In genomic region chr5:82324354-82324753, GRCm38 (mm10) we compare ENCODE assay signal across 17 mouse cellular contexts.
"Had no signal": no experiment of that assay in that cellular context is flagged by ENCODE, and none has a peak within 500 bp of the region (broad histone marks: within the 10 kb centered on the region; RNA-seq: fewer than 3 reads in every experiment).

No protein-coding gene starts in this region.

- DNase-seq: lung, adult 2 months; lung, postnatal 14 days; lung, postnatal 36 days; right cerebral cortex, postnatal 14 days; thymus, adult 2 months; thymus, postnatal 25 days; thymus, postnatal 4 days had no signal

- H3K4me3 ChIP-seq: lung, embryonic 15.5 days; megakaryocyte, embryonic 14.5 days; midbrain, embryonic 13.5 days; midbrain, embryonic 15.5 days; neural tube, embryonic 12.5 days; stomach, embryonic 15.5 days had no signal

- H3K4me2 ChIP-seq: lung, embryonic 15.5 days; midbrain, embryonic 11.5 days; midbrain, embryonic 13.5 days; midbrain, embryonic 15.5 days; neural tube, embryonic 12.5 days; stomach, embryonic 15.5 days had no signal

- H3K27ac ChIP-seq: lung, embryonic 15.5 days; macrophage; midbrain, embryonic 13.5 days; midbrain, embryonic 15.5 days; neural tube, embryonic 12.5 days; stomach, embryonic 15.5 days; stomach, postnatal 0 days had no signal

- H3K36me3 ChIP-seq: lung, embryonic 15.5 days; midbrain, embryonic 13.5 days; midbrain, embryonic 15.5 days; neural tube, embryonic 12.5 days; stomach, embryonic 15.5 days had no signal

- ATAC-seq: lung, postnatal 0 days; midbrain, embryonic 13.5 days; midbrain, embryonic 15.5 days had no signal

- H3K4me1 ChIP-seq: lung, embryonic 15.5 days; megakaryocyte, embryonic 14.5 days; midbrain, embryonic 13.5 days; midbrain, embryonic 15.5 days; neural tube, embryonic 12.5 days; stomach, embryonic 15.5 days had no signal

- H3K27me3 ChIP-seq: lung, embryonic 15.5 days; megakaryocyte, embryonic 14.5 days; midbrain, embryonic 13.5 days; midbrain, embryonic 15.5 days; neural tube, embryonic 12.5 days; stomach, embryonic 15.5 days had no signal

- H3K9ac ChIP-seq: lung, embryonic 15.5 days; midbrain, embryonic 13.5 days; midbrain, embryonic 15.5 days; neural tube, embryonic 12.5 days; stomach, embryonic 15.5 days had no signal

- H3K9me3 ChIP-seq: lung, embryonic 15.5 days; megakaryocyte, embryonic 14.5 days; midbrain, embryonic 13.5 days; midbrain, embryonic 15.5 days; neural tube, embryonic 12.5 days; stomach, embryonic 15.5 days had no signal
